Mouse (Mus musculus) forebrain, embryonic 14.5 days (tissue): Measurements from ENCODE around the gene Cd5l. TPM values are rescaled to one million over a fixed set of nuclear protein-coding genes. Genes with fewer than 3 reads are reported as not detected.

Source experiments
- ATAC-seq: fragments of 200-750 bp; cut with Nextera tagmentation; 2 replicates; pipeline ENCODE4 v1.8.0; 2017; ENCODE audit warnings: mild to moderate bottlenecking, moderate library complexity
- DNase-seq: peaks from one replicate; pipeline ENCODE4 v3.0.0-alpha.2; 2015; ENCODE audit warnings: low spot score
- H3K27ac ChIP-seq: fragments of 300-500 bp; sonication (generic); 2 replicates; pipeline ENCODE4 v1.5.1; 2014; ENCODE audit warnings: low read depth, mild to moderate bottlenecking, control low read depth, low read length, moderate library complexity
- H3K27me3 ChIP-seq: fragments of 300-500 bp; sonication (generic); replicated peaks from 2 replicates; pipeline ENCODE4 v1.6.1; 2014; ENCODE audit warnings: low read length, control low read depth, mixed read lengths; ENCODE audit not compliant: control insufficient read depth, insufficient read depth
- H3K36me3 ChIP-seq: fragments of 300-500 bp; sonication (generic); 2 replicates; pipeline ENCODE4 v1.6.1; 2014; ENCODE audit warnings: low read length, control low read depth; ENCODE audit not compliant: control insufficient read depth, insufficient read depth
- H3K4me1 ChIP-seq: fragments of 300-500 bp; sonication (generic); 2 replicates; pipeline ENCODE4 v1.6.1; 2014; ENCODE audit warnings: antibody characterized with exemption, low read length, control low read depth; ENCODE audit not compliant: control insufficient read depth, insufficient read depth
- H3K4me2 ChIP-seq: fragments of 300-500 bp; sonication (generic); 2 replicates; pipeline ENCODE4 v1.6.1; 2014; ENCODE audit warnings: mild to moderate bottlenecking, control low read depth, low read length
- H3K4me3 ChIP-seq: fragments of 300-500 bp; sonication (generic); 2 replicates; pipeline ENCODE4 v1.5.1; 2014; ENCODE audit warnings: low read depth, low read length, control low read depth
- H3K9ac ChIP-seq: fragments of 300-500 bp; sonication (generic); 2 replicates; pipeline ENCODE4 v1.6.1; 2014; ENCODE audit warnings: mild to moderate bottlenecking, low read length, control low read depth, moderate library complexity
- H3K9me3 ChIP-seq: fragments of 300-500 bp; sonication (generic); replicated peaks from 2 replicates; pipeline ENCODE4 v1.6.1; 2016; ENCODE audit warnings: low read length, control low read depth, mixed read lengths; ENCODE audit not compliant: control insufficient read depth
- WGBS: fragments of 180-500 bp; shearing (Covaris S2); extraction: QIAGEN DNeasy Blood & Tissue Kit; methylation state at CpG from one replicate; pipeline ENCODE4 v1.1.7; 2014; 5-methylcytosine and 5-hydroxymethylcytosine counted together
- polyA plus RNA-seq: library from polyadenylated mRNA; unstranded; fragments of >200 nt; fragmentation: Nextera tagmentation; extraction: Ambion mirVana; gene quantifications from 2 replicates; pipeline ENCODE4 v1.2.1, GENCODE M21; 2014

Cd5l gene
- polyA plus RNA-seq, 1 experiment from 2014 or later = 0.27 TPM

GRCm38 (mm10) chr3:87420645-87421044 lies 63.0 kb downstream of the Cd5l start:
- H3K4me2 ChIP-seq = no peak overlapping the region
- H3K27ac ChIP-seq = no peak overlapping the region
- DNase-seq (no peak), ATAC-seq (no peak)
- no peaks in the 10 kb centered on the region for H3K27me3 ChIP-seq
- H3K4me1 ChIP-seq = no peaks in the 10 kb centered on the region
- 60% methylated on average over 1 of the region's 1 CpGs for WGBS
- no peak overlapping the region for H3K9ac ChIP-seq
- H3K4me3 ChIP-seq = no peak overlapping the region
- no peaks in the 10 kb centered on the region for H3K9me3 ChIP-seq
- no peaks in the 10 kb centered on the region for H3K36me3 ChIP-seq

Other genes starting within 250 kb of the Cd5l start
- 2.2 and 2.9 TPM in 2 replicates for gene Kirrel, start 183.1 kb upstream of the Cd5l start, polyA plus RNA-seq
- 12.0 and 13.8 TPM in 2 replicates for gene Fcrls, start 94.1 kb upstream of the Cd5l start, polyA plus RNA-seq
- 0.11 TPM in 1 of 2 replicates, not detected in the other for gene Fcrl1, start 18.5 kb downstream of the Cd5l start, polyA plus RNA-seq
- not detected in 2 replicates for gene Fcrl5, start 77.9 kb downstream of the Cd5l start, polyA plus RNA-seq
- gene Etv3, start 167.5 kb downstream of the Cd5l start, polyA plus RNA-seq = 5.5 and 6.0 TPM in 2 replicates